Mouse (Mus musculus) hindbrain, postnatal 0 days (tissue): ENCODE measurements around the gene Aig1. TPM values are rescaled to one million over a fixed set of nuclear protein-coding genes. Genes with fewer than 3 reads are reported as not detected.

Source experiments
- ATAC-seq: fragments of 200-750 bp; cut with Nextera tagmentation; 2 replicates; pipeline ENCODE4 v1.8.0; 2017; ENCODE audit warnings: mild to moderate bottlenecking, moderate TSS enrichment, moderate library complexity
- DNase-seq: peaks from one replicate; pipeline ENCODE4 v3.0.0-alpha.2; 2015; ENCODE audit warnings: low spot score
- H3K27ac ChIP-seq: fragments of 300-500 bp; sonication (generic); 2 replicates; pipeline ENCODE4 v1.5.1; 2014; ENCODE audit warnings: mild to moderate bottlenecking
- H3K27me3 ChIP-seq: fragments of 300-500 bp; sonication (generic); 2 replicates; pipeline ENCODE4 v1.6.1; 2014; ENCODE audit warnings: low read length, mixed read lengths; ENCODE audit not compliant: insufficient read depth
- H3K36me3 ChIP-seq: fragments of 300-500 bp; sonication (generic); 2 replicates; pipeline ENCODE4 v1.6.1; 2014; ENCODE audit warnings: low read length, mixed read lengths; ENCODE audit not compliant: insufficient read depth
- H3K4me1 ChIP-seq: fragments of 300-500 bp; sonication (generic); 2 replicates; pipeline ENCODE4 v1.6.1; 2014; ENCODE audit warnings: antibody characterized with exemption, low read length, mixed read lengths; ENCODE audit not compliant: insufficient read depth
- H3K4me2 ChIP-seq: fragments of 300-500 bp; sonication (generic); 2 replicates; pipeline ENCODE4 v1.6.1; 2014; ENCODE audit warnings: low read depth, mild to moderate bottlenecking, low read length, moderate library complexity, mixed read lengths
- H3K4me3 ChIP-seq: fragments of 300-500 bp; sonication (generic); 2 replicates; pipeline ENCODE4 v1.5.1; 2014; ENCODE audit warnings: low read length
- H3K9ac ChIP-seq: fragments of 300-500 bp; sonication (generic); replicated peaks from 2 replicates; pipeline ENCODE4 v1.6.1; 2014; ENCODE audit warnings: mild to moderate bottlenecking, low read length, moderate library complexity, mixed read lengths
- H3K9me3 ChIP-seq: fragments of 300-500 bp; sonication (generic); 2 replicates; pipeline ENCODE4 v1.6.1; 2016; ENCODE audit warnings: low read length, mixed read lengths
- CTCF ChIP-seq: IDR thresholded peaks from 2 replicates; pipeline ENCODE4 v1.5.1; 2016; ENCODE audit warnings: antibody characterized with exemption, control low read depth, low read depth
- WGBS: fragments of 180-500 bp; shearing (Covaris S2); extraction: QIAGEN DNeasy Blood & Tissue Kit; methylation state at CpG from one replicate; pipeline ENCODE4 v1.1.7; 2014; 5-methylcytosine and 5-hydroxymethylcytosine counted together
- polyA plus RNA-seq: library from polyadenylated mRNA; unstranded; fragments of >200 nt; fragmentation: Nextera tagmentation; extraction: Ambion mirVana; gene quantifications from 2 replicates; pipeline ENCODE4 v1.2.1, GENCODE M21; 2015
- total RNA-seq: library from RNA; depleted of rRNA; stranded (reverse); fragments of >200 nt; gene quantifications from 2 replicates; pipeline ENCODE4 v1.2.3, GENCODE M21; 2014

The Aig1 gene
- total and polyA plus RNA-seq, 2 experiments from 2014 or later = 105 to 123 TPM

DNA sequence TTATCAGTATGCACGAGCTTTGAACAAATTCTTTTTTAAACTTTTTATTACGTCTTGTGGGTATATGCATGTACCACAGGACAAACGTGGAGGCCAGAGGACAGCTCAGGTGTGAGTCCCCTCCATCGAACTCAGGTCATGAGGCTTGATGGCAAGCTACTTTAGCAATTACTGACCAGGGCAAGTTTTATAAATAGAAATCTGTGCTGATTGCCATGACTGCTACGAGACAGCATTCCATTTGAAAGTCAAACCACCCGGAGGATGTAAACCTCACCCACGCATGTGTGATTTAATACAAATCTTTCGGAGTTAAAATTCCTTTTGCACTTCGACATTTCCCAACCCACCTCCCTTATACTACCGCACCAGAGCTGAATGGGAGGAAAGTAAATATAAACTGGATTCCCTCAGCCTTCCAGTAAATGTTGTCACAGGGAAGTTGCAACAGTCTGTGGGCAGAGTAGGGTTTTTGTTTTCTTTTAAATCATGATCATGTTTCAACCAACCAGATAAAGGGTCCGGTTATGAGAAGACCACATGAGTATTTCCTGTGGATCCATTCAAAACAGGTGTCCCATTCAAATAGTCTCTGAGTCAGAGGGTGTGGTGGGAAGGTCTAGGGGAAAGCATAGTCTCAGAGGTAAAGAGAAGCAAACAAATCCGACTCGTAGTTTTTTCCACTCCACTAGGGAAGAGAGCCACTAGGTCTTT lies 699 bp upstream of the Aig1 start:
- no peaks in the 10 kb centered on the region for H3K36me3 ChIP-seq
- H3K9me3 ChIP-seq = no peaks in the 10 kb centered on the region
- peak overlapping the region; percentile 82 for H3K4me2 ChIP-seq
- peaks cover 4% of the 10 kb centered on the region; the same call in 1 of the 2 replicates for H3K4me1 ChIP-seq
- H3K27me3 ChIP-seq = no peaks in the 10 kb centered on the region
- TF ChIP-seq CTCF = no peak
- DNase-seq (no peak), ATAC-seq (peak; percentile 22; the same call in 1 of the 2 replicates)
- H3K4me3 ChIP-seq = peak overlapping the region; percentile 77
- H3K27ac ChIP-seq = 0 out of 2 replicates have a peak overlapping the region, but pooled peaks have one; percentile 92
- WGBS = 41% methylated on average over 13 of the region's 13 CpGs
- H3K9ac ChIP-seq = peak overlapping the region; percentile 96; the same call in 1 of the 2 replicates

DNA sequence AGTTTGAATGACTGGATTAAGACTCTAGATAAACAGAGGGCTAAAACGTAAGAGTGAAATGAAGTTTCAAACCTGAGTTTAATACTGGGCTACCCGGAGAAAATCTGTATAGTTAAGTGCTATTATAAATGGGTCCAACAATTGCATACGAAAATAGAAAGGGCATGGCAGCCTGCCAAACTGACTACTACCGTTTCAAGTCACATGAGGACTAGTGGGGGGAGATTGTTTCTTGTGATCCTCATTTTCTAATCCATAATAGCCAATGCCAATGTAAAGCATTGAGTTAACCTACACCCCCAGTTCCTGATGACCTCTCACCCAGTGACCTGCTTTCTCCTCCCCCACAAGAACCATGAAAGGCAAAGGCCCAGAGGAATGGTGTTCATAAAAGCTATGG lies 2.4 kb downstream of the Aig1 start:
- TF ChIP-seq CTCF = no peak
- no peak overlapping the region for H3K4me3 ChIP-seq
- no peak for DNase-seq
- no peak for ATAC-seq
- no peak overlapping the region for H3K27ac ChIP-seq
- no peaks in the 10 kb centered on the region for H3K27me3 ChIP-seq
- no peak overlapping the region for H3K9ac ChIP-seq
- no peaks in the 10 kb centered on the region for H3K36me3 ChIP-seq
- H3K4me1 ChIP-seq = peaks cover 4% of the 10 kb centered on the region; the same call in 1 of the 2 replicates
- H3K9me3 ChIP-seq = no peaks in the 10 kb centered on the region
- no peak overlapping the region for H3K4me2 ChIP-seq
- 47% methylated on average over 4 of the region's 4 CpGs for WGBS

DNA sequence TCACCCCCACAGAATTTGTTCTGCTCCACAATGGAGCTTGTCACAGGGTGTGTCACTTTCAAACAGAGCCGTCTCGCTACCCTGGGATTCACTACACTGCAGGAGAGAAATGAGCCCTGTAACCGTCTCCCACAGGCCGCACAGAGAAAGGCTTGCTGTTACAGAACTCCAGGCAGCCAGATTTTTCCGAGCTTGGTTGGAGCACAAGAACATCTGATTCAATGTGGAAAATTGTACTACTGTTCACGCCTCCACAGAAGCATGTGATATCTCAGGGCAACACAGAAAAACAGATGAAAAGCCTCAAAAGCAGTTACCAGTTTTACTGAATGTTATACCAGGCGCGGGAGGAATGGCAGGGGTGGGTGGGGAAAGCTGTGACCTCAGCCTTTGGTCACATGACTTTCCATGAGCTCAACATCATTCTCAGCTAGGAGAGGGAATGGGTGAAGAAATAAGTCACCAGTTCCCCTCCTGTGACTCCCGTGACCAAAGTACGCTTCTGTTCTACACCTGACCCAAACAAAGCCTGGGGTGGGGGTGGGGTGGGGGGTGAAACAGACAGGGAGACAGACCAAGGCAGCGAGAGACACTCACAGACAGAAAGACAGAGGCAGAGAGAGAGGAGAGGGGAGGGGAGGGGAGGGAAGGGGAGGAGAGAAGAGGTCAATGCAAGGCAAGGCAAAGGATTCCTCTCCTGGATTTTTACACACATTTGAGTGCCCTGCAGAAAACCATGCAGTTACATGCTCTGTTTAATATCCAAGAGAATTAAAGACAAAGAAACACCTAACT lies 7.5 kb downstream of the Aig1 start:
- Histone ChIP-seq H3K4me3 (peak overlapping the region; percentile 25), H3K4me2 (peak overlapping the region; percentile 56), H3K27me3 (no peaks in the 10 kb centered on the region), H3K27ac (peak overlapping the region; percentile 80), H3K9me3 (no peaks in the 10 kb centered on the region), H3K36me3 (no peaks in the 10 kb centered on the region), H3K4me1 (no peaks in the 10 kb centered on the region), H3K9ac (peak overlapping the region; percentile 40; the same call in 1 of the 2 replicates)
- 6% methylated on average over 11 of the region's 11 CpGs for WGBS
- peak; percentile 89 for ATAC-seq
- DNase-seq = peak; percentile 68
- no peak for TF ChIP-seq CTCF

DNA sequence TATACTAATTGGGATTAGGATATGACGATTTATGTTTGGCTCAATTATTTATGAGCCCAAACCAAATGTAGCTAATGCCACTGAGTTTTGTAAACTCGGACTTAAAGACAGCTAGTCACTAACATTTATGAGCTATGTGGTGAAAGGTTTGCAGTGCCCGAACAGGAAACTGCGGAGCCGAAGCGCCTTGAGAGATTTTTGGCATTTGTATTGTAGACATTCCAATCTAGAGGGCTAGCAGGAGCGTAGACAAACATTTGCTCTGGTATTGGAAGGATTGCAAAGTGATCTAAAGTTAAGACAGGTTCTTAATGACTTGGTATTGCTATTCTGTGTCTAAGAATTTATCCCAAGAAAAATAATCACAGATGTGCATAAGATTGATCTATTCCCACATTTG lies 12.3 kb downstream of the Aig1 start:
- no peaks in the 10 kb centered on the region for H3K27me3 ChIP-seq
- no peak overlapping the region for H3K9ac ChIP-seq
- H3K9me3 ChIP-seq = no peaks in the 10 kb centered on the region
- no peak for DNase-seq
- no peak overlapping the region for H3K27ac ChIP-seq
- WGBS = 91% methylated on average over 7 of the region's 7 CpGs
- H3K4me1 ChIP-seq = no peaks in the 10 kb centered on the region
- no peak for TF ChIP-seq CTCF
- H3K4me2 ChIP-seq = no peak overlapping the region
- no peaks in the 10 kb centered on the region for H3K36me3 ChIP-seq
- H3K4me3 ChIP-seq = no peak overlapping the region
- ATAC-seq = no peak

DNA sequence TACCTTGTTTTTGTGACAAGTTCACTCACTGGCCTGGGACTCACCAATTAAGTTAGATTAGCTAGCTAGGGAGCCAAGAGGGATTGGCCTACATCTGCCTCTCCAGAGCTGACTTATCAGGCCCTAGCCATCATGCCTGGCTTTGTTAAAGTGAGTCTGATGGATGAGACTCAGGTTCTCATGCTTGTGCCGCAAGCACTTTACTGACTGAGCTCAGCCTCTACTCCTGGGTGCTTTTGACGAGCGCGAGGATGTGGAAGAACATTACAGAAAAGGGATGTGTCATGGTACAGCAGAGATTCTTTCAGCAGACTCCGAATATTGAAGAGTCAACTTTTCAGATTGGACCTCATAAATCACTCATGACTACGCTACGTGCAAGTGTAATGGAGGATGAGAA lies 12.8 kb downstream of the Aig1 start:
- Histone ChIP-seq H3K4me1 (no peaks in the 10 kb centered on the region), H3K9ac (no peak overlapping the region), H3K4me2 (no peak overlapping the region), H3K27ac (no peak overlapping the region), H3K9me3 (no peaks in the 10 kb centered on the region), H3K4me3 (no peak overlapping the region), H3K36me3 (no peaks in the 10 kb centered on the region), H3K27me3 (no peaks in the 10 kb centered on the region)
- TF ChIP-seq CTCF = no peak
- no peak for ATAC-seq
- WGBS = 82% methylated on average over 7 of the region's 7 CpGs
- DNase-seq = no peak

DNA sequence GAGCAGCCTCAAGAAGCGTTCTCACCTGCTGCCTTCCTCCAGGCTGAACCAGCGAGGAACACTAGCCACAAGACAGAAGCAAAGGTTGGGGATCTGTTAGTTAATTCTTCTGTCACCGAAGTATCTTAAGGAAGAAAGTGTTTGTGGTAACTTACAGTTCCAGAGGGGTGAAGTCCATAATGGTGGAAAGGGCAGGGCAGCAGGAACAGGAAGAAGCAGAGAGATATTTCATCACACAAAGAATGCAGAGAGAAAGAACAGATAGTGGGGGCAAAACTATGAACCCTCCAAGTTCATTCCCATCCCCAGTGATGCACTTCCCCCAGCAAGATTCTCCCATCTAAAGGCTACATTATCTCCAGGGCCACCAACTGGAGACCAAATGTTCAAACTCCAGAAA lies 13.7 kb downstream of the Aig1 start:
- no peak overlapping the region for H3K27ac ChIP-seq
- no peaks in the 10 kb centered on the region for H3K9me3 ChIP-seq
- no peak overlapping the region for H3K9ac ChIP-seq
- DNase-seq (no peak), ATAC-seq (no peak)
- H3K27me3 ChIP-seq = no peaks in the 10 kb centered on the region
- H3K4me1 ChIP-seq = no peaks in the 10 kb centered on the region
- no peaks in the 10 kb centered on the region for H3K36me3 ChIP-seq
- H3K4me3 ChIP-seq = no peak overlapping the region
- 89% methylated on average over 3 of the region's 3 CpGs for WGBS
- TF ChIP-seq CTCF = no peak
- no peak overlapping the region for H3K4me2 ChIP-seq
